ENCODE assay signal across 22 mouse cellular contexts in genomic region chr16:43925001-43925558, GRCm38 (mm10). TPM values are rescaled to one million over a fixed set of nuclear protein-coding genes. Genes with fewer than 3 reads are reported as not detected.
DNase-seq lines count a peak whose midpoint lies in the region; ATAC-seq and TF ChIP-seq lines count a peak whose summit lies in the region.
"Had no signal": no experiment of that assay in that cellular context is flagged by ENCODE, and none has a peak within 500 bp of the region (broad histone marks: within the 10 kb centered on the region; RNA-seq: fewer than 3 reads in every experiment).

No protein-coding gene starts in this region.

- peaks cover 3% of the 10 kb centered on the region; the same call in 1 of the 2 replicates for H3K4me1 ChIP-seq in forebrain, embryonic 15.5 days
- no peaks in the 10 kb centered on the region for H3K4me1 ChIP-seq in forebrain, embryonic 11.5 days (replicated peaks; ENCODE audit: control insufficient read depth, insufficient read depth, low read length)
- no peaks in the 10 kb centered on the region for H3K4me1 ChIP-seq in kidney, postnatal 0 days (replicated peaks; ENCODE audit: insufficient read depth, low read length)
- no peaks in the 10 kb centered on the region; the same call in 1 of the 2 replicates for H3K4me1 ChIP-seq in kidney, adult 2 months (ENCODE audit: control insufficient read depth, insufficient read depth, low read length)
- no peaks in the 10 kb centered on the region for H3K4me1 ChIP-seq in MEL (ENCODE audit: control insufficient read depth in 1 of 2, insufficient read depth in 2 of 2, low read length in 2 of 2)
- H3K4me1 ChIP-seq in forebrain, embryonic 16.5 days (replicated peaks; ENCODE audit: control insufficient read depth, insufficient read depth, low read length), result no peaks in the 10 kb centered on the region
- H3K4me1 ChIP-seq in intestine, postnatal 0 days (replicated peaks; ENCODE audit: control insufficient read depth, insufficient read depth, low read length), result 0 out of 2 replicates have a peak, but pooled peaks cover 2% of the 10 kb centered on the region
- H3K4me1 ChIP-seq: neural tube, embryonic 12.5 days had no signal

- peak overlapping the region; percentile 9; the same call in 1 of the 2 replicates for H3K27ac ChIP-seq in forebrain, embryonic 15.5 days (replicated peaks)
- no peak overlapping the region for H3K27ac ChIP-seq in forebrain, embryonic 11.5 days (ENCODE audit: low read depth, low read length)
- no peak overlapping the region for H3K27ac ChIP-seq in kidney, postnatal 0 days
- no peak overlapping the region for H3K27ac ChIP-seq in kidney, adult 2 months (ENCODE audit: insufficient read depth, low read depth, low read length)
- H3K27ac ChIP-seq in MEL (ENCODE audit: control insufficient read depth, low read depth, low read length), result no peak overlapping the region
- no peak overlapping the region for H3K27ac ChIP-seq in forebrain, embryonic 16.5 days (ENCODE audit: low read length)
- H3K27ac ChIP-seq in intestine, postnatal 0 days (ENCODE audit: low read depth, low read length), result no peak overlapping the region
- H3K27ac ChIP-seq: heart, adult 2 months; midbrain, embryonic 10.5 days; neural tube, embryonic 12.5 days had no signal

- no peaks in the 10 kb centered on the region for H3K27me3 ChIP-seq in forebrain, embryonic 15.5 days
- H3K27me3 ChIP-seq in forebrain, embryonic 11.5 days (ENCODE audit: control insufficient read depth, insufficient read depth, low read length), result no peaks in the 10 kb centered on the region
- H3K27me3 ChIP-seq in kidney, postnatal 0 days (ENCODE audit: insufficient read depth, low read length), result no peaks in the 10 kb centered on the region
- no peaks in the 10 kb centered on the region for H3K27me3 ChIP-seq in kidney, adult 2 months (replicated peaks; ENCODE audit: control insufficient read depth, insufficient read depth, low read length)
- no peaks in the 10 kb centered on the region for H3K27me3 ChIP-seq in MEL (ENCODE audit: control insufficient read depth in 1 of 2, insufficient read depth in 2 of 2, low read length in 2 of 2)
- no peaks in the 10 kb centered on the region for H3K27me3 ChIP-seq in forebrain, embryonic 16.5 days (replicated peaks; ENCODE audit: control insufficient read depth, insufficient read depth, low read length)
- H3K27me3 ChIP-seq in intestine, postnatal 0 days (replicated peaks; ENCODE audit: control insufficient read depth, insufficient read depth, low read length), result no peaks in the 10 kb centered on the region
- H3K27me3 ChIP-seq: neural tube, embryonic 12.5 days; Patski had no signal

- H3K36me3 ChIP-seq in forebrain, embryonic 15.5 days, result no peaks in the 10 kb centered on the region
- H3K36me3 ChIP-seq in forebrain, embryonic 11.5 days (ENCODE audit: control insufficient read depth, insufficient read depth, low read length), result no peaks in the 10 kb centered on the region
- H3K36me3 ChIP-seq in kidney, postnatal 0 days (ENCODE audit: insufficient read depth, low read length), result no peaks in the 10 kb centered on the region
- no peaks in the 10 kb centered on the region for H3K36me3 ChIP-seq in kidney, adult 2 months (ENCODE audit: control insufficient read depth, insufficient read depth, low read length)
- peaks cover 0 to 3% of the 10 kb centered on the region in 2 experiments; a peak in 1 of 4 replicates for H3K36me3 ChIP-seq in MEL (ENCODE audit: control insufficient read depth in 1 of 2, insufficient read depth in 2 of 2, low read length in 2 of 2)
- H3K36me3 ChIP-seq in forebrain, embryonic 16.5 days (ENCODE audit: control insufficient read depth, insufficient read depth), result no peaks in the 10 kb centered on the region
- H3K36me3 ChIP-seq in intestine, postnatal 0 days (ENCODE audit: control insufficient read depth, insufficient read depth), result no peaks in the 10 kb centered on the region
- H3K36me3 ChIP-seq: midbrain, embryonic 10.5 days; neural tube, embryonic 12.5 days had no signal

- no peak overlapping the region for H3K4me3 ChIP-seq in forebrain, embryonic 15.5 days
- no peak overlapping the region for H3K4me3 ChIP-seq in forebrain, embryonic 11.5 days (ENCODE audit: low read depth, low read length)
- H3K4me3 ChIP-seq in kidney, postnatal 0 days (replicated peaks; ENCODE audit: low read depth, low read length), result no peak overlapping the region
- H3K4me3 ChIP-seq in kidney, adult 2 months (ENCODE audit: insufficient read depth, low read depth, low read length), result no peak overlapping the region
- H3K4me3 ChIP-seq in MEL (ENCODE audit: control insufficient read depth in 1 of 2, insufficient read depth in 1 of 2, low read depth in 2 of 2, low read length in 2 of 2), result no peak overlapping the region
- no peak overlapping the region for H3K4me3 ChIP-seq in forebrain, embryonic 16.5 days (replicated peaks; ENCODE audit: low read length)
- no peak overlapping the region for H3K4me3 ChIP-seq in intestine, postnatal 0 days (ENCODE audit: low read depth, low read length)
- H3K4me3 ChIP-seq: heart, adult 2 months; midbrain, embryonic 10.5 days; neural tube, embryonic 12.5 days had no signal

- no peak overlapping the region for H3K9ac ChIP-seq in forebrain, embryonic 15.5 days (replicated peaks)
- no peak overlapping the region for H3K9ac ChIP-seq in forebrain, embryonic 11.5 days (ENCODE audit: low read length)
- H3K9ac ChIP-seq in kidney, postnatal 0 days (ENCODE audit: low read depth, low read length), result no peak overlapping the region
- no peak overlapping the region for H3K9ac ChIP-seq in MEL (ENCODE audit: control insufficient read depth, low read depth, low read length, poor library complexity, severe bottlenecking)
- no peak overlapping the region for H3K9ac ChIP-seq in forebrain, embryonic 16.5 days (replicated peaks; ENCODE audit: low read depth, low read length)
- H3K9ac ChIP-seq in intestine, postnatal 0 days (ENCODE audit: low read depth, low read length), result no peak overlapping the region
- H3K9ac ChIP-seq: neural tube, embryonic 12.5 days had no signal

- WGBS in forebrain, embryonic 15.5 days, result 47% methylated on average over 6 of the region's 6 CpGs
- 75% methylated on average over 6 of the region's 6 CpGs for WGBS in forebrain, embryonic 11.5 days
- WGBS in kidney, postnatal 0 days, result 33% methylated on average over 6 of the region's 6 CpGs
- 39% methylated on average over 6 of the region's 6 CpGs for WGBS in kidney, adult 2 months
- whole genome bisulfite sequencing in forebrain, embryonic 16.5 days, result 42% methylated on average over 6 of the region's 6 CpGs
- 29% methylated on average over 6 of the region's 6 CpGs for WGBS in intestine, postnatal 0 days

- TF ChIP-seq POLR2A in kidney, adult 2 months (IDR thresholded peaks at IDR 0.05; ENCODE audit: low read depth, low read length), result no peak
- no peak for TF ChIP-seq POLR2A in MEL (IDR thresholded peaks at IDR 0.05; ENCODE audit: control insufficient read depth in 1 of 2, insufficient read depth in 1 of 2, low read depth in 1 of 2, low read length in 2 of 2, poor library complexity in 1 of 2)

- DNase-seq in forebrain, embryonic 11.5 days (ENCODE audit: low spot score), result no peak
- peak; percentile 5 for DNase-seq in kidney, postnatal 0 days (ENCODE audit: low spot score)
- DNase-seq in kidney, adult 2 months, result no peak
- no peak for DNase-seq in MEL (ENCODE audit: low read depth, low spot score)
- DNase-seq: adrenal gland, postnatal 36 days; cerebellum, adult 11-12 months; cerebellum, postnatal 14 days; gastrocnemius, postnatal 25 days; heart, adult 2 months; kidney, adult 9 months; kidney, postnatal 25 days; layer of hippocampus, postnatal 36 days; lung, postnatal 10 days; thymus, adult 2 months had no signal

- TF ChIP-seq EP300 in MEL (IDR thresholded peaks at IDR 0.05; ENCODE audit: low read depth in 1 of 2, low read length in 2 of 2), result no peak

- H3K4me2 ChIP-seq in forebrain, embryonic 15.5 days (replicated peaks), result no peak overlapping the region
- no peak overlapping the region for H3K4me2 ChIP-seq in forebrain, embryonic 11.5 days (ENCODE audit: low read depth, low read length, severe bottlenecking)
- no peak overlapping the region for H3K4me2 ChIP-seq in kidney, postnatal 0 days (ENCODE audit: low read length)
- H3K4me2 ChIP-seq in forebrain, embryonic 16.5 days (ENCODE audit: low read length), result no peak overlapping the region
- no peak overlapping the region for H3K4me2 ChIP-seq in intestine, postnatal 0 days (replicated peaks; ENCODE audit: low read depth)
- H3K4me2 ChIP-seq: neural tube, embryonic 12.5 days had no signal

- H3K9me3 ChIP-seq in forebrain, embryonic 15.5 days, result no peaks in the 10 kb centered on the region
- no peaks in the 10 kb centered on the region for H3K9me3 ChIP-seq in forebrain, embryonic 11.5 days (ENCODE audit: control insufficient read depth, low read length)
- no peaks in the 10 kb centered on the region for H3K9me3 ChIP-seq in kidney, postnatal 0 days (replicated peaks; ENCODE audit: low read length)
- H3K9me3 ChIP-seq in MEL (replicated peaks; ENCODE audit: insufficient read depth, low read length), result no peaks in the 10 kb centered on the region
- H3K9me3 ChIP-seq in forebrain, embryonic 16.5 days (ENCODE audit: control insufficient read depth, low read length), result no peaks in the 10 kb centered on the region
- H3K9me3 ChIP-seq in intestine, postnatal 0 days (ENCODE audit: control insufficient read depth), result no peaks in the 10 kb centered on the region
- H3K9me3 ChIP-seq: midbrain, embryonic 10.5 days; neural tube, embryonic 12.5 days had no signal

- no peaks in the 10 kb centered on the region for H3K79me2 ChIP-seq in MEL (ENCODE audit: control insufficient read depth, insufficient read depth, low read length, poor library complexity)

- no peak for TF ChIP-seq RAD21 in MEL (IDR thresholded peaks at IDR 0.05; ENCODE audit: low read depth, low read length)

- no peak for TF ChIP-seq CTCF in kidney, postnatal 0 days (IDR thresholded peaks at IDR 0.05; ENCODE audit: low read depth)
- TF ChIP-seq CTCF in kidney, adult 2 months (conservative IDR thresholded peaks at IDR 0.05; ENCODE audit: insufficient read depth, insufficient read length, low read depth, low read length), result no peak
- TF ChIP-seq CTCF in MEL (IDR thresholded peaks at IDR 0.05 in 2 of 3, conservative IDR thresholded peaks at IDR 0.05 in 1 of 3; ENCODE audit: control insufficient read depth in 1 of 3, insufficient read depth in 1 of 3, low read depth in 2 of 3, low read length in 3 of 3, poor library complexity in 1 of 3, severe bottlenecking in 1 of 3), result no peak
- no peak for TF ChIP-seq CTCF in intestine, postnatal 0 days (IDR thresholded peaks at IDR 0.05; ENCODE audit: low read depth)

- ATAC-seq in forebrain, embryonic 15.5 days (replicated peaks), result peak; percentile 68; the same call in 1 of the 2 replicates
- ATAC-seq in forebrain, embryonic 11.5 days (replicated peaks; ENCODE audit: low FRiP score), result no peak
- ATAC-seq in kidney, postnatal 0 days (replicated peaks; ENCODE audit: low FRiP score, low read depth), result no peak
- ATAC-seq in forebrain, embryonic 16.5 days, result peak; percentile 89
- no peak for ATAC-seq in intestine, postnatal 0 days
- ATAC-seq: CD4-positive, CD25-positive, alpha-beta regulatory T cell, adult 4 months; inflammation-experienced regulatory T-cells, adult 6 months; Patski had no signal

RNA-seq across cellular contexts. Expression of gene Qtrt2, which starts 1.5 kb away (rescaled TPM):
- polyA plus RNA-seq in forebrain, embryonic 15.5 days (2015; fragmentation: Nextera tagmentation; extraction: Ambion mirVana), result 25.1 and 26.7 TPM in 2 replicates
- polyA plus RNA-seq in forebrain, embryonic 11.5 days (2014; fragmentation: Nextera tagmentation; extraction: Ambion mirVana), result 47.4 and 49.2 TPM in 2 replicates
- 22.8 and 24.6 TPM in 2 replicates for polyA plus RNA-seq in kidney, postnatal 0 days (2015; fragmentation: Nextera tagmentation; extraction: Ambion mirVana)
- 10.7 and 11.6 TPM in 2 replicates for polyA plus RNA-seq in kidney, adult 2 months (2012; rRNA removed)
- 29.4 and 47.9 TPM in 2 replicates for total RNA-seq in MEL (2012; rRNA removed)
- 10 to 100 TPM; 37.6 to 68.4 TPM for polyA plus RNA-seq in MEL (2012; ENCODE audit: insufficient read depth in 1 of 2, insufficient read length in 2 of 2, low read depth in 1 of 2, low replicate concordance in 2 of 2, missing spikeins in 1 of 2)
- polyA plus RNA-seq in forebrain, embryonic 16.5 days (2015; fragmentation: Nextera tagmentation; extraction: Ambion mirVana), result 23.6 and 29.5 TPM in 2 replicates
- 5.8 and 7.0 TPM in 2 replicates for polyA plus RNA-seq in intestine, postnatal 0 days (2015; fragmentation: Nextera tagmentation; extraction: Ambion mirVana)

RNA-seq across cellular contexts. Expression of gene Ccdc191, which starts 35.5 kb away (rescaled TPM):
- polyA plus RNA-seq in forebrain, embryonic 15.5 days (2015; fragmentation: Nextera tagmentation; extraction: Ambion mirVana), result 9.4 and 12.2 TPM in 2 replicates
- polyA plus RNA-seq in forebrain, embryonic 11.5 days (2014; fragmentation: Nextera tagmentation; extraction: Ambion mirVana), result 15.9 and 17.8 TPM in 2 replicates
- polyA plus RNA-seq in kidney, postnatal 0 days (2015; fragmentation: Nextera tagmentation; extraction: Ambion mirVana), result 11.1 and 12.2 TPM in 2 replicates
- polyA plus RNA-seq in kidney, adult 2 months (2012; rRNA removed), result 2.8 and 4.4 TPM in 2 replicates
- 5.1 and 7.2 TPM in 2 replicates for total RNA-seq in MEL (2012; rRNA removed)
- polyA plus RNA-seq in MEL (2012; ENCODE audit: insufficient read depth in 1 of 2, insufficient read length in 2 of 2, low read depth in 1 of 2, low replicate concordance in 2 of 2, missing spikeins in 1 of 2), result 1 to 10 TPM in 1 of 2 experiments, not detected in 1; 7.0 TPM
- 8.3 and 9.3 TPM in 2 replicates for polyA plus RNA-seq in forebrain, embryonic 16.5 days (2015; fragmentation: Nextera tagmentation; extraction: Ambion mirVana)
- 3.6 and 4.2 TPM in 2 replicates for polyA plus RNA-seq in intestine, postnatal 0 days (2015; fragmentation: Nextera tagmentation; extraction: Ambion mirVana)

RNA-seq across cellular contexts. Expression of gene Zdhhc23, which starts 54.5 kb away (rescaled TPM):
- polyA plus RNA-seq in forebrain, embryonic 15.5 days (2015; fragmentation: Nextera tagmentation; extraction: Ambion mirVana), result 3.0 and 3.2 TPM in 2 replicates
- 0.49 and 0.86 TPM in 2 replicates for polyA plus RNA-seq in forebrain, embryonic 11.5 days (2014; fragmentation: Nextera tagmentation; extraction: Ambion mirVana)
- polyA plus RNA-seq in kidney, postnatal 0 days (2015; fragmentation: Nextera tagmentation; extraction: Ambion mirVana), result 2.0 and 2.3 TPM in 2 replicates
- 2.4 and 2.5 TPM in 2 replicates for polyA plus RNA-seq in kidney, adult 2 months (2012; rRNA removed)
- total RNA-seq in MEL (2012; rRNA removed), result 3.8 and 4.0 TPM in 2 replicates
- 10 to 100 TPM in 1 of 2 experiments, 1 to 10 TPM in 1; 7.8 to 53.3 TPM for polyA plus RNA-seq in MEL (2012; ENCODE audit: insufficient read depth in 1 of 2, insufficient read length in 2 of 2, low read depth in 1 of 2, low replicate concordance in 2 of 2, missing spikeins in 1 of 2)
- polyA plus RNA-seq in forebrain, embryonic 16.5 days (2015; fragmentation: Nextera tagmentation; extraction: Ambion mirVana), result 4.6 and 4.7 TPM in 2 replicates
- polyA plus RNA-seq in intestine, postnatal 0 days (2015; fragmentation: Nextera tagmentation; extraction: Ambion mirVana), result 2.0 and 2.6 TPM in 2 replicates

Comparison
In these comparisons a context has a peak if more than half of its experiments do, and no peak if none do; other contexts are left out.
1. ATAC-seq: peak in forebrain, embryonic 15.5 days (single experiment) and forebrain, embryonic 16.5 days (single experiment); none in forebrain, embryonic 11.5 days (single experiment), kidney, postnatal 0 days (single experiment) and intestine, postnatal 0 days (single experiment).